ENCODE assay signal across 8 mouse cellular contexts in genomic region chr2:121294753-121295607, GRCm38 (mm10). TPM values are rescaled to one million over a fixed set of nuclear protein-coding genes. Genes with fewer than 3 reads are reported as not detected.
A peak's percentile ranks its signal among the peaks of the same experiment; 100 is the strongest.
DNase-seq lines count a peak whose midpoint lies in the region; ATAC-seq and TF ChIP-seq lines count a peak whose summit lies in the region.

No protein-coding gene starts in this region.

- TF ChIP-seq CTCF in lung, adult 2 months (IDR thresholded peaks at IDR 0.05; ENCODE audit: insufficient read depth, low read length) = no peak

- no peak for DNase-seq in lung, adult 2 months
- DNase-seq in lung, postnatal 14 days = no peak
- peak; percentile 81 to 83 for DNase-seq in cerebellum, adult 18-20 months
- DNase-seq in hindbrain, embryonic 11.5 days (ENCODE audit: low spot score) = peak; percentile 70
- DNase-seq in limb, embryonic 10.5 days (ENCODE audit: low spot score) = peak; percentile 47
- DNase-seq in neural tube, embryonic 10.5 days (ENCODE audit: extremely low spot score, low spot score) = peak; percentile 59

- H3K9me3 ChIP-seq in forebrain, embryonic 16.5 days (ENCODE audit: control insufficient read depth, low read length) = no peaks in the 10 kb centered on the region
- H3K9me3 ChIP-seq in hindbrain, embryonic 11.5 days (ENCODE audit: control insufficient read depth, low read length) = no peaks in the 10 kb centered on the region
- no peaks in the 10 kb centered on the region for H3K9me3 ChIP-seq in limb, embryonic 10.5 days (replicated peaks)

- 11% methylated on average over 18 of the region's 18 CpGs for WGBS in lung, adult 2 months
- 2% methylated on average over 18 of the region's 18 CpGs for WGBS in forebrain, embryonic 16.5 days
- WGBS in hindbrain, embryonic 11.5 days = under 1% methylated on average over 18 of the region's 18 CpGs
- under 1% methylated on average over 18 of the region's 18 CpGs for WGBS in limb, embryonic 10.5 days

- H3K27ac ChIP-seq in forebrain, embryonic 16.5 days (ENCODE audit: low read length) = peak overlapping the region; percentile 76
- H3K27ac ChIP-seq in hindbrain, embryonic 11.5 days (ENCODE audit: low read depth, low read length) = peak overlapping the region; percentile 86
- H3K27ac ChIP-seq in limb, embryonic 10.5 days = peak overlapping the region; percentile 61; the same call in 1 of the 2 replicates

- ATAC-seq in forebrain, embryonic 16.5 days = peak; percentile 85
- peak; percentile 82 for ATAC-seq in hindbrain, embryonic 11.5 days (ENCODE audit: low FRiP score)
- ATAC-seq in megakaryocyte-erythroid progenitor cell, adult 5-6 weeks (replicated peaks; ENCODE audit: low FRiP score, low TSS enrichment, poor library complexity, severe bottlenecking) = no peak

- H3K4me1 ChIP-seq in lung, adult 2 months (ENCODE audit: control insufficient read depth, insufficient read depth, low read length) = peaks cover 5% of the 10 kb centered on the region
- H3K4me1 ChIP-seq in forebrain, embryonic 16.5 days (replicated peaks; ENCODE audit: control insufficient read depth, insufficient read depth, low read length) = peaks cover 39% of the 10 kb centered on the region
- H3K4me1 ChIP-seq in hindbrain, embryonic 11.5 days (replicated peaks; ENCODE audit: control insufficient read depth, insufficient read depth, low read length) = peaks cover 20% of the 10 kb centered on the region
- peaks cover 54% of the 10 kb centered on the region for H3K4me1 ChIP-seq in limb, embryonic 10.5 days

- H3K4me2 ChIP-seq in forebrain, embryonic 16.5 days (ENCODE audit: low read length) = peak overlapping the region; percentile 66
- peak overlapping the region; percentile 68 for H3K4me2 ChIP-seq in hindbrain, embryonic 11.5 days (replicated peaks; ENCODE audit: low read depth, low read length)

- peak overlapping the region; percentile 48 for H3K4me3 ChIP-seq in lung, adult 2 months (replicated peaks; ENCODE audit: extremely low read depth, low read depth, low read length)
- peak overlapping the region; percentile 53 for H3K4me3 ChIP-seq in forebrain, embryonic 16.5 days (replicated peaks; ENCODE audit: low read length)
- H3K4me3 ChIP-seq in hindbrain, embryonic 11.5 days (ENCODE audit: low read depth, low read length) = peak overlapping the region; percentile 35
- peak overlapping the region; percentile 46 for H3K4me3 ChIP-seq in limb, embryonic 10.5 days

- 0 out of 2 replicates have a peak, but pooled peaks have one; percentile 14 for TF ChIP-seq POLR2A in lung, adult 2 months (IDR thresholded peaks at IDR 0.05; ENCODE audit: borderline replicate concordance, extremely low read depth, low read depth, low read length)

- H3K36me3 ChIP-seq in forebrain, embryonic 16.5 days (ENCODE audit: control insufficient read depth, insufficient read depth) = peaks cover 2% of the 10 kb centered on the region; the same call in 1 of the 2 replicates
- 0 out of 2 replicates have a peak, but pooled peaks cover 3% of the 10 kb centered on the region for H3K36me3 ChIP-seq in hindbrain, embryonic 11.5 days (ENCODE audit: control insufficient read depth, insufficient read depth, low read length)
- no peaks in the 10 kb centered on the region; the same call in 1 of the 2 replicates for H3K36me3 ChIP-seq in limb, embryonic 10.5 days

- H3K9ac ChIP-seq in forebrain, embryonic 16.5 days (replicated peaks; ENCODE audit: low read depth, low read length) = peak overlapping the region; percentile 55
- peak overlapping the region; percentile 49 for H3K9ac ChIP-seq in hindbrain, embryonic 11.5 days (ENCODE audit: low read depth, low read length)

- no peaks in the 10 kb centered on the region for H3K27me3 ChIP-seq in forebrain, embryonic 16.5 days (replicated peaks; ENCODE audit: control insufficient read depth, insufficient read depth, low read length)
- H3K27me3 ChIP-seq in hindbrain, embryonic 11.5 days (ENCODE audit: control insufficient read depth, insufficient read depth, low read length) = 0 out of 2 replicates have a peak, but pooled peaks cover 2% of the 10 kb centered on the region
- H3K27me3 ChIP-seq in limb, embryonic 10.5 days (ENCODE audit: low read depth, poor library complexity, severe bottlenecking) = peaks cover 98% of the 10 kb centered on the region

RNA-seq across cellular contexts. Expression of gene Map1a, which starts 5.6 kb away (rescaled TPM):
- polyA plus RNA-seq in lung, adult 2 months (2012; rRNA removed) = 4.6 and 4.7 TPM in 2 replicates
- 10.9 and 13.3 TPM in 2 replicates for polyA plus RNA-seq in forebrain, embryonic 16.5 days (2015; fragmentation: Nextera tagmentation; extraction: Ambion mirVana)
- polyA plus RNA-seq in hindbrain, embryonic 11.5 days (2014; fragmentation: Nextera tagmentation; extraction: Ambion mirVana) = 14.9 and 20.8 TPM in 2 replicates
- 1.5 and 2.0 TPM in 2 replicates for polyA plus RNA-seq in limb, embryonic 10.5 days (2016; fragmentation: Nextera tagmentation; extraction: Ambion mirVana)
- 0.10 TPM in 1 of 2 replicates, not detected in the other for total RNA-seq in megakaryocyte-erythroid progenitor cell, adult 5-6 weeks (2014; fragmentation: Nextera tagmentation)
- not detected in 2 replicates for total RNA-seq in megakaryocyte-erythroid progenitor cell, adult 5-6 weeks (2017)

RNA-seq across cellular contexts. Expression of gene Trp53bp1, which starts 23.8 kb away (rescaled TPM):
- polyA plus RNA-seq in lung, adult 2 months (2012; rRNA removed) = 15.5 and 28.1 TPM in 2 replicates
- 181 and 209 TPM in 2 replicates for polyA plus RNA-seq in forebrain, embryonic 16.5 days (2015; fragmentation: Nextera tagmentation; extraction: Ambion mirVana)
- 132 and 164 TPM in 2 replicates for polyA plus RNA-seq in hindbrain, embryonic 11.5 days (2014; fragmentation: Nextera tagmentation; extraction: Ambion mirVana)
- polyA plus RNA-seq in limb, embryonic 10.5 days (2016; fragmentation: Nextera tagmentation; extraction: Ambion mirVana) = 116 and 135 TPM in 2 replicates
- 22.9 and 33.3 TPM in 2 replicates for total RNA-seq in megakaryocyte-erythroid progenitor cell, adult 5-6 weeks (2014; fragmentation: Nextera tagmentation)
- 22.6 and 31.8 TPM in 2 replicates for total RNA-seq in megakaryocyte-erythroid progenitor cell, adult 5-6 weeks (2017)

Comparison
In these comparisons a context has a peak if more than half of its experiments do, and no peak if none do; other contexts are left out.
1. DNase-seq: peak in cerebellum, adult 18-20 months (2 of 2), hindbrain, embryonic 11.5 days (single experiment), limb, embryonic 10.5 days (single experiment) and neural tube, embryonic 10.5 days (single experiment); none in lung, adult 2 months (single experiment) and lung, postnatal 14 days (single experiment).
2. Peak in every context shown above with its lines, with median percentiles within 50 percentile points of each other: H3K4me3 ChIP-seq and H3K27ac ChIP-seq.